Mouse (Mus musculus): ENCODE measurements around the gene Trex1. TPM values are rescaled to one million over a fixed set of nuclear protein-coding genes. Genes with fewer than 3 reads are reported as not detected.

Trex1 gene
- total RNA-seq, 2 experiments from 2014 or later = 11.7 to 15.3 TPM

- peak; percentile 84 to 86 for DNase-seq (ENCODE audit: extremely low spot score in 1 of 2, low spot score in 2 of 2)
- intact Hi-C loops (cut with DNase I) = no loop called here
- peak within 1 kb of the TSS; percentile 56 for H3K4me3 ChIP-seq
- peak within 1 kb of the TSS; percentile 88 for H3K27ac ChIP-seq
- no peak; the same call in 1 of the 2 replicates for TF ChIP-seq CTCF (IDR thresholded peaks at IDR 0.05)
Measured at GRCm38 (mm10) chr9:109082124-109082800, 22.7 kb upstream of the Trex1 start, which contains the start of the genes Ccdc51 and Tma7. Gene Ccdc51 (plus strand): TSS chr9:109082493. Gene Tma7 (minus strand): TSS chr9:109082587.

DNA sequence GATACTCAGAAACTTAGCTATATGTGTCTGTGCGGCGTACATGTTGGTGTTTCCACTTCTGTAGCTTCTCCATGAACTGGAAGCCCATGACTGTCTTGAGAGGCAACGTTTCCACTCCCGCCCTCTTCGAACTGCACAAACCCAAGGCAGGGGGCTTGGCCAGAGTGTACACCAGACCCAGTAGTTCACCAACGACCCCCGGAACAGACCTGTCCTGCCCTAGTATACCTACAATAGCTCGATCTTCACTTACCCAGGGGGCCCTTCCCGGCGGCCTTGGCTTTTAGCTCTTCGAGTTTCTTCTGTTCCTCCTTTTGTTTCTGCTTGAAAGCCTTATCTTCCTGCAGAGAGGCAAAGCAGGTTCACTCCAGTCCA is 22.2 kb upstream of the Trex1 start:
- TF ChIP-seq CTCF (IDR thresholded peaks at IDR 0.05) = no peak
- peak overlapping the region; percentile 56 for H3K4me3 ChIP-seq
- intact Hi-C loops (cut with DNase I) = no loop called here
- peak overlapping the region; percentile 88 for H3K27ac ChIP-seq
- DNase-seq (ENCODE audit: extremely low spot score in 1 of 2, low spot score in 2 of 2) = no peak

DNA sequence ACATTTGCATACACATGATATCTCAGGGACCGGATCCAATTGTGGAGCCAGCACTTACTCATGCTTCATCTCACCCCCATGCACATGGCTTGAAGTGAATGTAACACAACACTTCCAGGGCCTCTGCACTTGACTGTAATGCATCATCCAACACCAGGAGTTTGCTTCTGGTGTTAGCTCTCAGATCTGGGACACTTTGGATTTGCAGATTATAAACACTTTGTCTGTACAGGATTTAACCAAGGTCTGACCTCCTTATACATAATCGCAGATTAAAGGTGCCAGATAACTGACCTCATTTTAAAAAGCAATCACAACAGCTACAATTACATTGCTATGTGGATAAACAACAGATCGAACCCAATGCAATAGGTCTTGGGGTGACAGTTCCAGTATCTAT is 21.0 kb upstream of the Trex1 start:
- intact Hi-C loops (cut with DNase I) = no loop called here

GRCm38 (mm10) chr9:109073661-109074573 is 14.4 kb upstream of the Trex1 start, which contains the start of gene Atrip:
Gene Atrip (minus strand): TSS chr9:109074124.
- peak within 1 kb of the TSS; percentile 85 for H3K27ac ChIP-seq
- intact Hi-C loops (cut with DNase I) = no loop called here
- H3K4me3 ChIP-seq = peak within 1 kb of the TSS; percentile 80
- no peak for TF ChIP-seq CTCF (IDR thresholded peaks at IDR 0.05)
- DNase-seq (ENCODE audit: extremely low spot score in 1 of 2, low spot score in 2 of 2) = peak; percentile 93 to 96

More for the DNA sequence above, 21.0 kb upstream of the Trex1 start:
- TF ChIP-seq CTCF (IDR thresholded peaks at IDR 0.05) = no peak
- Histone ChIP-seq H3K27ac (no peak overlapping the region), H3K4me3 (no peak overlapping the region)
- DNase-seq (ENCODE audit: extremely low spot score in 1 of 2, low spot score in 2 of 2) = no peak

- peak; percentile 23; the same call in 1 of the 2 replicates for TF ChIP-seq CTCF (IDR thresholded peaks at IDR 0.05)
- intact Hi-C loops (cut with DNase I) = loop anchor here (5.0 kb wide), 1 partner anchor 121 kb away; no protein-coding TSS in a partner anchor
- H3K27ac ChIP-seq = no peak overlapping the region
- H3K4me3 ChIP-seq = no peak overlapping the region
- DNase-seq (ENCODE audit: extremely low spot score in 1 of 2, low spot score in 2 of 2) = no peak
Measured at GRCm38 (mm10) chr9:109068095-109068735, 8.7 kb upstream of the Trex1 start.

DNA sequence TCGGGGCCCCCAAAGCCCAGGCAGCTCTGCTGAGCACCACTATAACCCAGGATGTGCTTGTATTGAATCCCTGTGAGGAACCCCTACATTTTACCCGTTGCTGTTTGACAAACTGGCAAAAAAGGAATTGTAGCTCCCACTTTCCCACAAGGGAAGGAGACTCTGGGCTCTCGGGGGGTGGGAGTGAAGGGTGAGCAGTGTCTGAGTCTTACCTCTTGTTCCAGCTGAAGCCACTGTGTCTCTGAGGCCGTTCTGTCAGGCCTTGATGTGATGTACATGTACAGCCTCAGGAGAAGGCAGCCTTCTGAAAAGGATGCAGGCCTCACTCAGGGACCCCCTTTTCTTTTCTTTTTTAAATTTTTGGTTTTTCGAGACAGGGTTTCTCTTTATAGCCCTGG is 1.4 kb upstream of the Trex1 start:
- no peak for DNase-seq (ENCODE audit: extremely low spot score in 1 of 2, low spot score in 2 of 2)
- intact Hi-C loops (cut with DNase I) = no loop called here
- TF ChIP-seq CTCF (IDR thresholded peaks at IDR 0.05) = no peak
- no peak overlapping the region for H3K27ac ChIP-seq
- no peak overlapping the region for H3K4me3 ChIP-seq

DNA sequence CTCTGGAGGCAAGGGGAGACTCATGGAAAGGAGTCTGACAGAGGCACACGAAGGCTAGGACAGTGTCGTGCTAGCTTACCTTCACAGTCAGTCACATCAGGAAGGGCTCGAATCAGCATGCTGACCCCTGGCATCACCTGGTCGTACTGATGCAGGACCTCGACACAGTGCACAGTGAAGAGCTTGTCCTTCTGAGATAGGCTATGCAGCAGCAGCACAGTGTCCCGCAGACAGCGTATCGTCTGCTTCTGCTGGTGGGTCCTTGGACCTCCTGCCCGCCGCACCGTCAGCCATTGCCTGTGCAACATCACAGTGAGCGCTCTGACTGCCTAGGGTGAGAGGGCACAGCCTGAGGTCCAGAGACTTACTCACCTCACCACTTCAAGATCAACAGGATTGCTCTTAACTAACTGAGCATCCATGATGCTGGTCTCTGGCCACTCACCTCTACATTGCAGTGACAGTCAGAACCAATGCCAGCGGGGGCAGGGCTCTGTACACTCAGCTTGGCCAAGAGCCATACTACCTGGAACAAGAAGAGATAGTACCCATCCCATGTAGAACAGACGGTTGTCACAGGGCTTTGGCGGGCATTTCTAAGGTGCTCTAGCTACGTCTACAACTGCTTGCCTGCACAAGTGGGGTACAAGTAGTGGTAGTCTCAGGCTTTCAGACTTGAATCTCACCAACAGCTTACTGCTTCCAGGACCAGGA is 807 bp upstream of the Trex1 start:
- TF ChIP-seq CTCF (IDR thresholded peaks at IDR 0.05) = no peak
- DNase-seq (ENCODE audit: extremely low spot score in 1 of 2, low spot score in 2 of 2) = no peak
- intact Hi-C loops (cut with DNase I) = no loop called here
- no peak overlapping the region for H3K4me3 ChIP-seq
- H3K27ac ChIP-seq = peak overlapping the region; percentile 87

GRCm38 (mm10) chr9:109058006-109058765 is 1.3 kb downstream of the Trex1 start:
- Histone ChIP-seq H3K27ac (peak overlapping the region; percentile 87), H3K4me3 (no peak overlapping the region)
- intact Hi-C loops (cut with DNase I) = no loop called here
- no peak for TF ChIP-seq CTCF (IDR thresholded peaks at IDR 0.05)
- DNase-seq (ENCODE audit: extremely low spot score in 1 of 2, low spot score in 2 of 2) = peak; percentile 14 to 16

DNA sequence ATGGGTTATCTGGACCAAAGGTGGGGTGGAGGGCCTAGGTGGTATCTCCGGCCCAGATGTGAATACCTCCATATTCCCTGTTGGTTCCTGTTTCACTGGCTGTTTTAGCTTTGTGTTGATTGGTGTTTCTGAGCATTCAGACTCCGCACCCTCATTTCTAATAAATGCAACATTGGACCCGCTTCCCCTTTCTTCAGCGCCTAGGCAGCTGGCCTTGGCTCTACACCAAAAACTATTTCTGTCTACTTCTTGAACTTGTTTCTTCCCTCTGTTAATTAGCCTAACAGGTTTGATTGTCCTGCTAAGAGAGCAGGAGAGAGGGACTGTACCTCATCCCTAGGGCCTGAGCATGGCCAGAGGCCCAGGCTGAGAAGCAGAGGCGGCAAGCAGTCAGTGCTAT is 2.0 kb downstream of the Trex1 start:
- DNase-seq (ENCODE audit: extremely low spot score in 1 of 2, low spot score in 2 of 2) = peak; percentile 6 to 7
- intact Hi-C loops (cut with DNase I) = no loop called here
- Histone ChIP-seq H3K27ac (peak overlapping the region; percentile 36), H3K4me3 (no peak overlapping the region)
- no peak for TF ChIP-seq CTCF (IDR thresholded peaks at IDR 0.05)

GRCm38 (mm10) chr9:109056916-109057315 is 2.6 kb downstream of the Trex1 start:
- TF ChIP-seq CTCF (IDR thresholded peaks at IDR 0.05) = no peak
- intact Hi-C loops (cut with DNase I) = no loop called here

More at GRCm38 (mm10) chr9:109056916-109057315, 2.6 kb downstream of the Trex1 start:
- Histone ChIP-seq H3K4me3 (no peak overlapping the region), H3K27ac (no peak overlapping the region)
- DNase-seq (ENCODE audit: extremely low spot score in 1 of 2, low spot score in 2 of 2) = peak in 1 of 2 experiments; percentile 8
